Mouse (Mus musculus): ENCODE data around the gene Rd3l.

GRCm38 (mm10) chr12:111972504-111972903 lies 8.6 kb downstream of the Rd3l start:
- TF ChIP-seq CTCF (IDR thresholded peaks at IDR 0.05; ENCODE audit: borderline replicate concordance, insufficient read depth, low read length) = no peak
- no peak for TF ChIP-seq POLR2A (IDR thresholded peaks at IDR 0.05; ENCODE audit: low read depth, low read length)

Data from embryonic fibroblast, embryonic 13.5 days (primary cell).